Mouse (Mus musculus): ENCODE measurements at regions not wholly inside any gene's neighbourhood (a gene's known extent, or its start where the extent isn't known, plus 50 kb on each side); places are given as distances from the start of the nearest gene placed in this dataset.

DNA sequence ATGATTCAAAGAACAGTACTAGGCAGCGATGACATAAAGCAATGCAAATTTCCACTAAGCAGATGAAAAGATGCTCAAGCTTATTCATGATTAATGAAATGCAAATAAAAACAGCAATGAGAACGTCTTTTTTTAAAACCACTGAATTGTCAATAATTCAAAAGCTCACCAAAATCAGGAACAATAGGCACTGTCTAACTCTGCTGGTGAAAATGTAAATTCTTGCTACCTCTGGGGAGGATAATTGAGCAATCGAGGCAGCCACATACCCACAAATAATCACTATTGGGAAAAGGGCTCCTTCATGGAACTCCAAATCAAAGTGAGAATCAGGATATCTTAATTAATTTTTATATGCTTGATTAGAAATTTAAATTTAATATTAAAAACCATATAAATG is 663.3 kb downstream of the Smarca1 start:
- 24% methylated on average over 3 of the region's 3 CpGs for WGBS
- Histone ChIP-seq H3K9ac (no peak overlapping the region), H3K27ac (ENCODE audit: low read depth, low read length) (no peak overlapping the region), H3K36me3 (ENCODE audit: insufficient read depth) (no peaks in the 10 kb centered on the region), H3K9me3 (ENCODE audit: low read length) (no peaks in the 10 kb centered on the region), H3K4me3 (ENCODE audit: low read depth, low read length) (no peak overlapping the region), H3K4me1 (ENCODE audit: insufficient read depth) (no peaks in the 10 kb centered on the region), H3K27me3 (ENCODE audit: insufficient read depth, low read length) (no peaks in the 10 kb centered on the region), H3K4me2 (ENCODE audit: low read depth) (no peak overlapping the region)
- ATAC-seq (no peak), DNase-seq (no peak)
- TF ChIP-seq CTCF (IDR thresholded peaks at IDR 0.05; ENCODE audit: low read depth): no peak

DNA sequence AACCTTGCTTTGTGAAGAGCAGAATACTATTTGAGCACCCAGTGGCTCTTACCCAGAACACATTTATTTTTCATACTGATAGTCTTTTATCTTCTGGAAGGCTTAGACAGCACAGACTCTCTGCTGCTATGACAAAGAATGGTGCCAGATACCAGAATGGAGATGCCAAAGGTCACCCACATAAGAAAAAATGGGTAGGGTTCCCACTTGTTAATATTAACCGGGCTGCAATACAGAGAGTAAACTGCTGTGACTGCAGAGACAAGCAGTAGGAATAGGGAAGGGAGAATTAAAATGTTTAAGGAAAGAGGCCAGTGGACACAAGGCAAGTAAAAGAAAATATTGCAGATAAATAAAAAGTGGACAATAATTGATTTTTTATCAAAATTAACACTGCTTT is 709.9 kb downstream of the Smarca1 start:
- Histone ChIP-seq H3K27me3 (ENCODE audit: insufficient read depth, low read length) (no peaks in the 10 kb centered on the region), H3K4me2 (ENCODE audit: low read depth) (no peak overlapping the region), H3K9me3 (ENCODE audit: low read length) (no peaks in the 10 kb centered on the region), H3K4me3 (ENCODE audit: low read depth, low read length) (no peak overlapping the region), H3K4me1 (ENCODE audit: insufficient read depth) (no peaks in the 10 kb centered on the region), H3K36me3 (ENCODE audit: insufficient read depth) (no peaks in the 10 kb centered on the region), H3K27ac (ENCODE audit: low read depth, low read length) (no peak overlapping the region), H3K9ac (no peak overlapping the region)
- WGBS: 69% methylated on average over 1 of the region's 1 CpGs
- no peak for TF ChIP-seq CTCF (IDR thresholded peaks at IDR 0.05; ENCODE audit: low read depth)
- DNase-seq (no peak), ATAC-seq (no peak)

DNA sequence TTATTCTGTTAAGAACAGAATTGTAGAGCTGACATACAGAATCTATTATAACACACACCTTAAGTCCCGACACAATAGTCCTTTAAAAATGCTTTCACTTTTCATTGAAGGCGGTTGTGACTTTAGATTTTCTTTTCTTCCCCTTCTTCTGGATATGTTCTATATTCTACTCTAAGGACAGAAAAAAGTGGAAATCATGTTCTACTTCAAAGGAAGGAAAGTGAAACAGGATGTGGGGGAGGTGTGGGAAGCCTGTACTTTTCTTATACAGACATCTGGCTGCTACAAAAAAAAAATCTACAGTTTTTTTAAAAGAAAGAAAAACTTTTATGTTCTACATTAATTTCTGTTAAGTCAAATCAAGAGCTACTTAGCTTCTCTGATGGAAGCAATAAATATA is 735.0 kb downstream of the Smarca1 start:
- no peak for ATAC-seq
- Histone ChIP-seq H3K27ac (ENCODE audit: low read depth, low read length) (no peak overlapping the region), H3K36me3 (ENCODE audit: insufficient read depth) (no peaks in the 10 kb centered on the region), H3K4me3 (ENCODE audit: low read depth, low read length) (no peak overlapping the region), H3K9me3 (ENCODE audit: low read length) (no peaks in the 10 kb centered on the region), H3K4me2 (ENCODE audit: low read depth) (no peak overlapping the region), H3K9ac (no peak overlapping the region), H3K4me1 (ENCODE audit: insufficient read depth) (no peaks in the 10 kb centered on the region), H3K27me3 (ENCODE audit: insufficient read depth, low read length) (no peaks in the 10 kb centered on the region)
- no peak for TF ChIP-seq CTCF (IDR thresholded peaks at IDR 0.05; ENCODE audit: low read depth)
- DNase-seq: no peak
- WGBS: 87% methylated on average over 2 of the region's 2 CpGs

DNA sequence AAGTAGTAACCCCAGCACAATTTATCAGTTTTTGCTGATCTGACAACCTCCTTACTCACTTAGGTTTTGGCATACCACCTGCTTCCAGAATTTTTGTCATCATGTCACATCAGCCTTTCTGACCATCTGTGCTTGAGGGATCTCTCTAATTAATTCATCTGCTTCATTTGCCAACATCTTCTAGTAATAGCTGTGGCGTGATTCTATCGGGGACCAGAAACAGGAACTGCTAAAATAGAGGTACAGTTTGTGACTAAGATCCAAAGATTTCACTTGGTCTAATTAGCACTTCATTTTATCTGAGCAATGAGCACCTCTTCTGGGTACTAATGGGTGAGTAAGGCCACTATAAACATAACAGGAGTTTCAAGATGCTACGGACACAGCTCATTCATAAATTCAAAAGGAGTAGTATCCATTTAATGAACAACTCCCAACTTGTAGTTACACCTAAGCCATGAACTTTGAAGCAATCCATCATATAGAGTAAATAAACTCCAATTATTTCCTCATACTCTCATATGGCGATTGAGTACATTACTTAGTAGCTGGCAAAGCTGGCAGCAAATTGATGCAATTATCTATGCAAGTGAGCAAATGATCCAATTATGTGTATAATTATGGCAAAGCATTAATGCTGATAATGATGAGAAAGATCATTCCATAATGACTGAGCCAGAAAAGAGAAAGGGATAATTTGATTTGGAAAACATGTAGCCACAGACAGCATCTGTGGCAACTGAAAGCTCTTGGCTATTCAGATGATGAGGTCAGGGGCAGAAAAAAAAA is 768.4 kb downstream of the Smarca1 start:
- no peak for TF ChIP-seq CTCF (IDR thresholded peaks at IDR 0.05; ENCODE audit: low read depth)
- WGBS: 48% methylated on average over 4 of the region's 4 CpGs
- Histone ChIP-seq H3K4me1 (ENCODE audit: insufficient read depth) (no peaks in the 10 kb centered on the region), H3K4me3 (ENCODE audit: low read depth, low read length) (no peak overlapping the region), H3K27me3 (ENCODE audit: insufficient read depth, low read length) (no peaks in the 10 kb centered on the region), H3K27ac (ENCODE audit: low read depth, low read length) (no peak overlapping the region), H3K4me2 (ENCODE audit: low read depth) (no peak overlapping the region), H3K9me3 (ENCODE audit: low read length) (no peaks in the 10 kb centered on the region), H3K36me3 (ENCODE audit: insufficient read depth) (no peaks in the 10 kb centered on the region), H3K9ac (no peak overlapping the region)
- no peak for ATAC-seq
- peak; percentile 3 for DNase-seq
